Mouse (Mus musculus) small intestine, adult 2 months (tissue): ENCODE data around the gene Bbof1. TPM values are rescaled to one million over a fixed set of nuclear protein-coding genes. Genes with fewer than 3 reads are reported as not detected.
A peak's percentile ranks its signal among the peaks of the same experiment; 100 is the strongest.

Experiments used
- H3K27ac ChIP-seq: fragments of 200-500 bp; 2 replicates; pipeline ENCODE4 v1.5.1; 2012; ENCODE audit warnings: low read depth, low read length, control low read depth, inconsistent platforms; ENCODE audit not compliant: insufficient read depth
- H3K27me3 ChIP-seq: fragments of 200-500 bp; 2 replicates; pipeline ENCODE4 v1.6.1; 2012; ENCODE audit warnings: mild to moderate bottlenecking, moderate library complexity, low read length, inconsistent platforms; ENCODE audit not compliant: control insufficient read depth, insufficient read depth
- H3K36me3 ChIP-seq: fragments of 200-500 bp; 2 replicates; pipeline ENCODE4 v1.6.1; 2012; ENCODE audit warnings: mild to moderate bottlenecking, low read length, control low read depth, inconsistent platforms; ENCODE audit not compliant: control insufficient read depth, insufficient read depth
- H3K4me1 ChIP-seq: fragments of 200-500 bp; 2 replicates; pipeline ENCODE4 v1.6.1; 2012; ENCODE audit warnings: low read length, inconsistent platforms, mixed read lengths; ENCODE audit not compliant: control insufficient read depth, insufficient read depth, insufficient read length
- H3K4me3 ChIP-seq: fragments of 200-500 bp; 2 replicates; pipeline ENCODE4 v1.5.1; 2012; ENCODE audit warnings: low read depth, mild to moderate bottlenecking, control low read depth, inconsistent platforms, low read length, moderate library complexity
- CTCF ChIP-seq: fragments of 200-500 bp; IDR thresholded peaks from 2 replicates; pipeline ENCODE4 v1.5.1; 2012; ENCODE audit warnings: low read depth, mild to moderate bottlenecking, control low read depth, inconsistent platforms, low read length, moderate library complexity, mixed read lengths; ENCODE audit not compliant: insufficient replicate concordance, insufficient read length; ENCODE audit errors: extremely low read depth
- POLR2A ChIP-seq: fragments of 200-500 bp; IDR thresholded peaks from 2 replicates; pipeline ENCODE4 v1.6.1; 2012; ENCODE audit warnings: low read depth, mild to moderate bottlenecking, control low read depth, inconsistent platforms, low read length, moderate library complexity
- whole genome bisulfite sequencing: fragments of 180-500 bp; shearing (Covaris S2); methylation state at CpG from one replicate; pipeline ENCODE4 v1.1.7; 2018; 5-methylcytosine and 5-hydroxymethylcytosine counted together
- polyA plus RNA-seq: library from polyadenylated mRNA; depleted of rRNA; stranded (reverse); fragments of >200 nt; gene quantifications from 2 replicates; pipeline ENCODE4 v1.2.3, GENCODE M21; 2012

The Bbof1 gene
- polyA plus RNA-seq, 1 experiment = not detected

- H3K27me3 ChIP-seq = no peaks in the 10 kb centered on the region
- H3K36me3 ChIP-seq = no peaks in the 10 kb centered on the region
- peak overlapping the region; percentile 34; the same call in 1 of the 2 replicates for H3K27ac ChIP-seq
- H3K4me3 ChIP-seq = peak overlapping the region; percentile 77
- 29% methylated on average over 18 of the region's 18 CpGs for WGBS
- peaks cover 8% of the 10 kb centered on the region for H3K4me1 ChIP-seq
- no peak for TF ChIP-seq POLR2A
- no peak for TF ChIP-seq CTCF
These were observed 8.7 kb downstream of the Bbof1 start for GRCm38 (mm10) chr12:84417605-84417922.

- Histone ChIP-seq H3K27me3 (no peaks in the 10 kb centered on the region), H3K27ac (no peak overlapping the region), H3K4me1 (no peaks in the 10 kb centered on the region), H3K36me3 (no peaks in the 10 kb centered on the region), H3K4me3 (no peak overlapping the region)
- WGBS = 57% methylated on average over 3 of the region's 3 CpGs
- no peak for TF ChIP-seq CTCF
- no peak for TF ChIP-seq POLR2A
These were observed 15.1 kb downstream of the Bbof1 start for GRCm38 (mm10) chr12:84423990-84424389.

DNA sequence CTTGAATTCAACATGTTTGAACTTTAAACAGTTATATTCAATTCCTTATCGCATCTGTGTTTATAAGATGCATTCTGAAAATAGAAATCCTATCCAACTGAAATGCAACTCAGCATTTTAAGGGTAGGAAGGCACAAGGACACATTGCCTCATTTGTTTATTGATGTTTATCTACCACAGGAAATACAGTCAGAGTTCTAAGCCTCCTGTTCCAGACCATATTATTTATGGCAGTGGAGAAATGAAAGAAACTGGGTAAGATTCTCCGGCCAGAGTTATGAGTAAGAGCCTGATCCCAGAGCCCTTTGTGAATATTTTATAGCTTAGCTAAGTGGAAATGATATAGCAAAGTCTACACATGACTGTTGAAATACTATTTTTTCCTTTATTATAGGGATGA lies 21.0 kb downstream of the Bbof1 start:
- Histone ChIP-seq H3K4me3 (no peak overlapping the region), H3K27me3 (no peaks in the 10 kb centered on the region), H3K36me3 (0 out of 2 replicates have a peak, but pooled peaks cover 8% of the 10 kb centered on the region), H3K27ac (no peak overlapping the region), H3K4me1 (no peaks in the 10 kb centered on the region)
- TF ChIP-seq POLR2A (no peak), CTCF (no peak)
- WGBS = 74% methylated on average over 2 of the region's 2 CpGs

GRCm38 (mm10) chr12:84438697-84439096 lies 29.8 kb downstream of the Bbof1 start:
- H3K36me3 ChIP-seq = 0 out of 2 replicates have a peak, but pooled peaks cover 2% of the 10 kb centered on the region
- 21% methylated on average over 2 of the region's 2 CpGs for WGBS
- TF ChIP-seq CTCF (no peak), POLR2A (no peak)
- H3K4me3 ChIP-seq = no peak overlapping the region
- H3K27me3 ChIP-seq = no peaks in the 10 kb centered on the region
- no peaks in the 10 kb centered on the region for H3K4me1 ChIP-seq
- H3K27ac ChIP-seq = no peak overlapping the region

GRCm38 (mm10) chr12:84442526-84442925 lies 33.7 kb downstream of the Bbof1 start:
- no peak overlapping the region for H3K27ac ChIP-seq
- no peaks in the 10 kb centered on the region for H3K36me3 ChIP-seq
- H3K27me3 ChIP-seq = no peaks in the 10 kb centered on the region
- no peaks in the 10 kb centered on the region for H3K4me1 ChIP-seq
- WGBS = 62% methylated on average over 4 of the region's 4 CpGs
- TF ChIP-seq CTCF (no peak), POLR2A (no peak)
- no peak overlapping the region for H3K4me3 ChIP-seq

GRCm38 (mm10) chr12:84447386-84447785 lies 38.5 kb downstream of the Bbof1 start:
- 73% methylated on average over 1 of the region's 1 CpGs for WGBS
- no peak overlapping the region for H3K27ac ChIP-seq

DNA sequence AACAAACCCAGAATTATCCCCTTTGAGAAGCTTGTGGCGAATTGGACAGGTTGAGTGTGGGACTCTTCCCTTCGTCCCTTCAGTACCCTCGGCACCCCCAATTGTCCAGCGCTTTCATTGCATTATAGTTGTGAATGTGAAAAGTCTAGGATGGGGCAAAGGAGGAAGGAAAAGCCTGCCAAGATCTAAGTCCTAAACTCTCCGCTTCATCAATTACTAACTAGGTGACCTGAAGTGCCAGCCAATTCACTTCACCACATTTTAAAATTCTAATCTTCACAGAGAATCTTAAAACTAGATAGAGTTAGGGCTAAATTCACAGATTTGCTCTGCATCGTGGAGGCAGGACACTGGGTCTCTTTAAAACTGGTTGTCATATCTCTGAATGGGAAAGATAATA lies 39.3 kb downstream of the Bbof1 start:
- Histone ChIP-seq H3K27ac (no peak overlapping the region), H3K4me1 (no peaks in the 10 kb centered on the region), H3K4me3 (no peak overlapping the region), H3K27me3 (no peaks in the 10 kb centered on the region), H3K36me3 (no peaks in the 10 kb centered on the region)
- TF ChIP-seq CTCF (no peak), POLR2A (no peak)
- 89% methylated on average over 6 of the region's 6 CpGs for WGBS

More at GRCm38 (mm10) chr12:84447386-84447785, 38.5 kb downstream of the Bbof1 start:
- Histone ChIP-seq H3K36me3 (no peaks in the 10 kb centered on the region), H3K27me3 (no peaks in the 10 kb centered on the region), H3K4me3 (no peak overlapping the region), H3K4me1 (no peaks in the 10 kb centered on the region)
- TF ChIP-seq POLR2A = no peak
- TF ChIP-seq CTCF = no peak

DNA sequence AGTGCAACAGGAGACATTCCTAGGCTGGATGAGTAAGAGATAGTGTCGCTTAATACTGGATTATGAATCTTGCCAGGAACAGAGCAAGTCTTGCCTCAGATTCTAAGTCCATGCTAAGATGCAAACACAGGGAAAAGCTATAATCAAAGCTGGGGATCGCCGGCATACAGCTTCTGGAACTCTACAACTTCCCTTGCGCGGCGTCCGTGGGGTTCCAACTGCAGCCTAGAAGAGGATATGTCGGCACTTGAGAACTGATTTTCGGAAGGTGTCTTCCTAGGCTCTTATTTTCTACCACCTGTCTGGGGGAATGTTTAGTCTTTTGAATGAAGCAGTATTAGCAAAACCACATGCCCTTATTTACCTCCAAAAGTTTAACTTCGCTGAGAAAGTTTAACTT lies 41.0 kb downstream of the Bbof1 start:
- H3K27me3 ChIP-seq = no peaks in the 10 kb centered on the region
- H3K4me3 ChIP-seq = no peak overlapping the region
- no peak overlapping the region for H3K27ac ChIP-seq
- TF ChIP-seq POLR2A (no peak), CTCF (no peak)
- WGBS = 44% methylated on average over 10 of the region's 10 CpGs
- H3K4me1 ChIP-seq = no peaks in the 10 kb centered on the region
- H3K36me3 ChIP-seq = no peaks in the 10 kb centered on the region
